In genomic region chr7:46714518-46714917, GRCm38 (mm10) we compare ENCODE assay signal across 1 mouse cellular context.
TF ChIP-seq lines count a peak whose summit lies in the region.

No protein-coding gene starts in this region.

TF ChIP-seq in CH12.LX, 34 proteins besides CTCF, POLR2A, EP300 and RAD21 (continued from another document):
- TF ChIP-seq ZC3H11A (IDR thresholded peaks at IDR 0.05; ENCODE audit: low read depth, low read length) (peak; percentile 67), E2F4 (IDR thresholded peaks at IDR 0.05; ENCODE audit: insufficient replicate concordance, low read depth, low read length) (no peak), TBP (conservative IDR thresholded peaks at IDR 0.05; ENCODE audit: low read depth, low read length) (no peak), PAX5 (IDR thresholded peaks at IDR 0.05; ENCODE audit: low read length) (no peak), MAX (IDR thresholded peaks at IDR 0.05; ENCODE audit: low read length) (no peak), SIN3A (IDR thresholded peaks at IDR 0.05; ENCODE audit: low read length) (0 out of 2 replicates have a peak, but pooled peaks have one; percentile 25), BHLHE40 (IDR thresholded peaks at IDR 0.05; ENCODE audit: low read depth, low read length) (peak; percentile 32; the same call in 1 of the 2 replicates), IRF4 (IDR thresholded peaks at IDR 0.05; ENCODE audit: low read depth, low read length) (0 out of 2 replicates have a peak, but pooled peaks have one; percentile 42)
